Mouse (Mus musculus): ENCODE results near the gene Btbd1.
A peak's percentile ranks its signal among the peaks of the same experiment; 100 is the strongest.

Gene Btbd1

DNA sequence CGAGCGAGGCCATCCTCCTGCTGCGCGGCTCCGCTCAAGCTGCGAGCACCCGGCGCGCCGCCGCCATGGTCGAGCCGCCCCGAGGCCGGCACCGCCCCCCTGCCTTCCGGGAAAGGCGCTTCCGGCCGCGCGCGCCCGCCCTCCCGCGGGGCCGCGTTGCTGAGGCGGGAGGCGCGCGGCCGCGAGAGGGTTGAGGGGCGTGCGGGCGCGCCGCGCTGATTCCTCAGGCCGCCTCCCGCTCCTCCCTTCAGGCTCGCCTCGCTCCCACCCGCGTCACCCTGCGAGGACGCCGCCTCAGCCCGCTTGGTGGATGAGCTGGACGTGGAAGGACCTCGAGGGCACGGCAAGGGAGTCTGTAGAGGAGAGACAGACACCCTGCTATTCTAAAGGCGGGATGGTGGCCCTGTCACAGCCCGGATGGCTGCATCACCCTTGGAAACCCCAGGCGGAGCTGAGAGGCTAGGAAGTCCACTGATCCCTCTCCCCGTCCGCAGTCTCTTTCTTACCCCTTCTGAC, at the start of gene Btbd1:
Gene Btbd1 (minus strand): TSS at position 53 of the 516 bp plus-strand sequence.
- peak; percentile 45 for DNase-seq (ENCODE audit: low read depth, low spot score)

DNA sequence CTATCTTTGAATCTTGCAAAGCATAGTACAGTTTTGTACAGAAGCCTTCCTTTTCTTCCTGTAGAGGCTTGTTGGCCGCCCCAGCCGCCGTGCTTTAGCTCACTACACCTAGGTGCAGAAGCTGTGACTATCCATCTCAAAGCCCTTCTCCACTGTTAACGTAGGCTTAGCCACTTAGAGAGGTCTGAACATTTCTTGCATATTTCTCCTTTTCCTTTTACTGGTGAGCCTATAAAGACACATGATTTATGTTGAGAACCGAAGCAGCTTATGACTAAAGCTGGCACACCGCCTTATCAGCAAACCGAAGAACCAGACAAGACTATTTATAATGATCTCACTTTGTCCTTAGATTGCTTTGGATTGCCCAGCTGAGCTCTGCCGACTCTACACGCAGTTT, 46.1 kb upstream of the Btbd1 start:
- DNase-seq (ENCODE audit: low read depth, low spot score) = no peak

DNA sequence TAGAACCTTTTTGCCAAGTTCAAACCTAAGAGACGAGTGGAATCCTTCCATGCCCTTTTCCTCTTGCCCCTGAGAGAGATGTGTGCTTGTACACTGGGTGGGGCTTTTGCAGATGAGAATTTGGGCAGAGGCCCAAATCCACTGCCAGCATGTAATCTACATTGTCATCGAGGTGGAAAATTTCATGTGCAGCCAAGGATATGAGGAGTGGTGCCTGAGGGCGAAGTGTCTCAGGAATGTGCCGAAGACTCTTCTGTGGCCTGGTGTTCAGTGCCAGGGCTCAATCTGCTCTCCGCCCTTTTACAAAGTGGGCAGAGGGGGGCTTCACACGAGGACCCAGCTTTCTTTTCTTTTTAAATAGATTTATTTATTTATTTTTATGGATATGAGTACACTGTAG, 45.4 kb upstream of the Btbd1 start:
- DNase-seq (ENCODE audit: low read depth, low spot score) = no peak

DNA sequence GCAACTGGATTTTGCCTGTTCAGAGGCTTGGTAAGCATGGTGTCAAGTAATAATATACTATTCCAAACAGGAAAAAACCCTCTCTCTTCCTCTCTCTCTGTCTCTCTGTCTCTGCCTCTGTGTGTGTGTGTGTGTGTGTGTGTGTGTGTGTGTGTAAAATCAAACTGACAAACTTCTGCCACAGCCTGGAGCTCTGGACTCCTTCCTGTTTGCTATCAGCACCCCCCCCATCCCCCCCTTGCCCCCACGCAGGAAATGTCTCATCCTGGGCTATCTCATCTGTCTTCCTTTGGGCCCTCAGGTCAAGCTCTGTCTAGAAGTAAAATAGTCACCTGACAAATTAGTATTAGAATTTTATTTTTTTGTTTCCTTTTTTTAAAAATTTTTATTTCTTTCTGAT, 44.6 kb upstream of the Btbd1 start:
- DNase-seq (ENCODE audit: low read depth, low spot score) = no peak

DNA sequence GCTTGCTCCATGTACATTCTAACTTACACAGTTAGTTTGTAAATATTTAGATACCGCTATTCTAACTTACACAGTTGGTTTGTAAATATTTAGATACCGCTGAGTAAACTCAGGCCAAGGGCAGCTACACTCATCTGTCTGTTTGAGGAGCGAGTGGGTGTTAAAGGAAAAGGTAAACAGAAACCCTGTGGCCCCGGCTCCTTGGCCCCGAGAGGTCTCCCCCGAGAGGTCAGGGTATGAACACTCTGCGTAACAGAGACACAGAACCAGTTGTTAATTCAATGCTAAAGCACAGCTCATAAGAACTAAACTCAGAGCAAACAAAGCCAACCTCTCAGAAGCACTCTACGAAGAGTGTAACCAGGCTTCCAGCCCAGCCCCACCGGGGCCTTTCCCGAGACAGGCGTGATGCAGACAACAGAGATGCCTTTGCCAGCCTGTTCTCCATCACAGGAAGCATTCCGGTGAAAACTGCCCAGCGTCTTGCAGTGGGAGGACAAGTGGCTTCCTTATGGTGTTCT, 43.3 kb upstream of the Btbd1 start:
- no peak for DNase-seq (ENCODE audit: low read depth, low spot score)

DNA sequence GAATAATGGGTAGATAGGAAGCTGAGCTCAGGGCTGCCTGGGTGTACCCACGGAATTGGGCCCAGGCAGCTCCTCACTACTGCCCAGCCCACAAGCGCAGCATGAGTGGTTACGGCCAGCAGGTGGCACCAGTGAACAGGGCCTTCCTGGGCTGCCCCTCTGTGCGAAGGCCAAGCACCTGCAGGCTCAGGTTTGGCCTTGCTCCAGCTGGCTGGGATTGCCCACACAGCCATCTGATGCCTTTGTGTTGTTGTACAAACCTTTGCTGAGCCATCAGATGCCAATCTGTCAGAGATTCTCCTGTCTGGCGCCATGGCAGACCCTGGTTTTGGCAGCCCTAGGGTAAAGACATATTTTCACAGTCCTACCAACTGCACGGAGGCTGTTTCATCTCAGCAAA, 38.9 kb upstream of the Btbd1 start:
- peak; percentile 60 for DNase-seq (ENCODE audit: low read depth, low spot score)

DNA sequence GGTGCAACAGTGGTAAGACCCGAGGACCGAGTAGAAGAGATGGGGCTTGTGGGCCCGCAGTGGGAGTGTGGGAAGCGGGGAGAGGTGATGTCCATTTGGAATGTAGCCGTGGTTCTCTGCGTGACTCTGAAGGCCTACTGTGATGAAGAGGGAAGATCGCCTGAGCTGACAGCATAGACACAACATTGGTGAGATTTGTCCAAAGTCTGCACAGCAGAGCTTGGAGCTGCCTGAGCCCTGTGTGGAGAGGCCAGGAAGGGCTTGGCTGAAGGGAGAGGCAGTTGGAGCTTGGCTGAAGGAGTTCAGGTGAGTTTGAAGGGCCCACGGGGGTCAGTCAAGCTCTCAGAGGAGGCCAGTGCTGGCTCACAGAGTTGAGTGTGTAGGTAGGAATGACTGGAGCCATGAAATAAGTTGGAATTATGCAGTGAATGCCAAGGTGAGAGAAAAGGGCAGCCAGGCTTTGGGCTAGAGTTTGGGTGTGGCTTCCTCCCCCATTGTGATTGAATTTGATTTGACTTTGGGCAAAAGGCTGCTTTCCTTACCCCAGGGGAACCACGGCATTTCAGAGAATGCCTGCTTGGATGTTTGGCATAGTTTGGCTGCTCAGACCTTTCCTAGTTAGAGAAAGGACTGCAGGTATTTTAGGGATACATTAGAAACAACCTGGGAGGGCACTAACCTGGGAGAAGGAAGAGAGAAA, 38.1 kb upstream of the Btbd1 start:
- DNase-seq (ENCODE audit: low read depth, low spot score) = no peak

DNA sequence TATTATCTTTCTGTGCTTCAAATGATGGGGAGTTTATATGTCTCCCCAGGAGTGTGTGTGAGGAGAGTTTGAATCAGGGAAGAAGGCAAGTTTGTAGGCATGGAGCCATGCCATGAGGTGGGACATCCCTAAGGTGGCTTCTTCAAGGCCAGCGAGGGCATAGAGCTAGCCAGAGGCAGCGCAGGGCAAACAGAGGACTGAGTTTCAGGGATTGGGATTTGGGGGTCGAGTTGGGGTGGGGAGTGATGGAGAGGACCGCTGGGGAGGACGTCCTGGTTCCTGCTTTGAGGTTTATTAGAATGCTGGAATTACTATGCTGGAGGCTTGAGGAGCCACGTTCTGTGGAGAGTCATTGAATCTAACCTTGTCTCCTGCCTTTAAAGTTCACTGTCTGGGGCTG, 36.7 kb upstream of the Btbd1 start:
- DNase-seq (ENCODE audit: low read depth, low spot score) = no peak

DNA sequence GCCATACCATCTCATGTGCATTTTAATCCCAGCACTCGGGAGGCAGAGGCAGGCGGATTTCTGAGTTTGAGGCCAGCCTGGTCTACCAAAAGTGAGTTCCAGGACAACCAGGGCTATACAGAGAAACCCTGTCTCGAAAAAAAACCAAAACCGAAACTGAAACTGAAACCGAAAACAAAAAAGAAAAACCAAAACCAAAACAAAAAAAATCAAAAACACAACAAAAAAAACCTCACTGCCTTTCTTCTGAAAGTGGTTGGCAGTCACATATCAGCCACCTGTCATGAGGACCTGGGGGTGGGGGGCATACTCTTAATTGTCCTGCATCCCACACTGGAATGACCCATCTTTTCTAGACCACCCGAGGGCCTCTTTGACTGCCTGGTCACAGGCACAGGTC, 35.3 kb upstream of the Btbd1 start:
- DNase-seq (ENCODE audit: low read depth, low spot score) = no peak

DNA sequence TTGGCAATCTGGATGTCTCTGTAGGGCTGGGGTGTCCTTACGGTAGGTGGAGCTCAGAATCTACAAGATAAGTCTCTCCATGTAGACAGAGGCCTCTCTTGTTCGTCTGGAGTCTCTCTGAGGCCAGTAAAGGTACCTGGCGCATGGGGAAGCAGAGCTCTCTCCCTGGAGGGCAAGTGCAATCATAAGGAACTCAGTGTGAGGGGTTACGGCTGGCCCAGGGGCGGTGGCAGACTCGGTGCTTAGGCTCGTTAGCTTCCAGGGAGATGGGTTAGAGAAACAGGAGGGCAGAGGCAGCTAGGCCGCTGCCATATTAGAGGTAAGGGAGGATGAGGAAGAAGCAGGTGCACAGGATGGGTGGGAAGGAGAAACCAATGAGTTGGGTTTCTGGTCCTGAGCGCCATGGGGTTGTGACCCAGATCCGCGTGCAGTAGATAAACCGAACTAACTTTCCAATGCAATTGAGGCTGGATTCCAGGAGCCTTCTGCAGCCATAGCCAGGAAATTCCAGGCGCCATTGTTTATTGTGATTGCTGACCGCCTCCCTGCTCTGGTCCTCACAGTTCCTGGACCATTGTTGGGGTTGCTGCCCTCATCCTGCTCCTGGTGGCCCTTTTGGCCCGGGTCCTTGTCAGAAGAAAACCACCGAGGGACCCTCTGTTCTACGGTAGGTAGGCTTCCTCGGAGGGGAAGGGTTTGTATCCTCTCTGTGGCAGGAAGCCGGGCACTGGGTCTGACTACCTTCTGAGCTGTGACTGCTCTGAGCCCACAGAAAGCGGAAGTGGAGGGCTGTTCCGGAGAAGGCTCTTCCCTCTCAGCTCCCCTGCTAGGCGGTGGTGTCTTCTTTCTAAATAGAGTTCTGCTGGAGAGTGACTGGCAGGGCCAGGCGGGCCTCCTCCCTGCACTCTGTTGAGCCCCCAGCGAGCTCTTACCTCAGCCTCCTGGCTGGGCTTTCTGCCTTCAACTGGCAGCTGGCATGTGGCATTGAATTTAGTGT, 33.7 kb upstream of the Btbd1 start:
- DNase-seq (ENCODE audit: low read depth, low spot score) = no peak

DNA sequence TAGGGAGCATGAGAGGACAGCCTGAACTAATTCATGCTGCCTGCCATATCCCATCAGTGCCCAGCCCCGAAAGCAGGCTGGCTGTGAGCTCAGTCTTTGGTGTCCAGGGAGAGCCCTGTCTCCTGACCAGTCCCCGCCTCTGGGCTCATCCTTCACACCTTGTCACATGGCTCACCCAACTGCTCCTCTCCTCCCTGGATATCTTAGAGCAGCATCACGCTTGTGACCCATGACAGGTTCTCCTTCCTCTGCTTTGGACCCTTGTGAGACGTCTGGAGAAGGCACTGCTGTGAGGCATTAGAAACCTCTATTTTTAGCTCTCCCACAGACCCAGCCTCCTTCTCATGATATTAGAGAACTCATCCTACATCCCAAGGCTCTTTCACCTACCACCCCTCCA, 32.7 kb upstream of the Btbd1 start:
- DNase-seq (ENCODE audit: low read depth, low spot score) = no peak

DNA sequence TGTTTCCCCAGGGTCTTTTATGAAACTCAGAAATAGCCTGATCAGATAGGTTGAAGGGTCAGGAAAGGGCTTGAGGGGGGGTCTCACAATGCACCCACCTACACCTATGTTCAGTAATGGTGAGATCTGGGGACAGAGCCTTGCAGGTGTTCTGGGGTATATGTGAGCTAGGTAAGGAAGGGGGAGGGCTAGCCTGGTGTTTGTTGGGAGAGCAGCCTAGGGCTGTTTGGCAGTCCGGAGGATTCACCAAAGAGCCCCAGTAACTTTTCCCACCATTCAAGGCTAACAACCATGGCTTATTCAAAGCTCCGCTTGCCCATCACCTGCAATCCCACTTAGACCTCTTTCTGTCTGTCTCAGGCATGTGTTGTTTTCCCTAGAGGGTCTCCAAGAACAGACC, 32.2 kb upstream of the Btbd1 start:
- no peak for DNase-seq (ENCODE audit: low read depth, low spot score)

DNA sequence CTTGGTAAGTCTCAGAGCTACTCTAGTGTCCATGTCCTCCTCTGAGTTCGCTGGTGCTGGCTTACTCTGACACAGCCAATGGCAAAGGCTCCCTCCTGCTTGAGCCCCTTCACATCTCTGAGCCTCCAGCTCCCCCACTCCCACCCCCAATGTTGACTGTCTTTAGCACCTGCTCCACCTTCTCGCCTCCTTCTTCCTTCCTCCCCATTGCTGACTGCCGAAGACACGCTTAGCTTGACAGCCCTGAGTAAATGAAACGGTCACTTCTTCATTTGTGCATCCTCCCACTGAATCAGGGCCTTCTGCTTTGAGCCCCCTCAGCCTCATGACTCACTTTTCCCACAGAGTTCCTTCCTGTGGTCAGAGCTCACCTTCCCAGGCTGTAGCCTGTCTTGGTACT, 31.8 kb upstream of the Btbd1 start:
- DNase-seq (ENCODE audit: low read depth, low spot score) = no peak

DNA sequence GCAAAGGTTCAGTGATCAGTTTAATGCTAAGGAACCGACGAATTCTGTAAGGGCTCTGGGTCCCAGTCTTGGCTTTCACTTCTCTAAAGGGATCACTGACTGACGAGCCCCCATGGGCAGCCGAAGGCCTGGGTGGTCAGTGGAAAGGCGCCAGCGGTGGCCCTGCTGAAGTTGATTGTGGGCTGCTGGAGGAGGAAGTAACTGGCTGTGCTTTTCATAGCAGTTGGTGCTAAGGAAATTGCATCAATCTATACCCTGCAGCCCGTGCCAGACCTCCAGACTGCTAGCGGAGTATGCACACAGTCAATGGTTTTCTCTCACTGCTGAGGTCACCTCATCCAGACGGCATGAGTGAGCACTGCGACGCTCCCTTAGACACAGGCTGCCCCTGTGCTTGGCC, 30.8 kb upstream of the Btbd1 start:
- no peak for DNase-seq (ENCODE audit: low read depth, low spot score)

DNA sequence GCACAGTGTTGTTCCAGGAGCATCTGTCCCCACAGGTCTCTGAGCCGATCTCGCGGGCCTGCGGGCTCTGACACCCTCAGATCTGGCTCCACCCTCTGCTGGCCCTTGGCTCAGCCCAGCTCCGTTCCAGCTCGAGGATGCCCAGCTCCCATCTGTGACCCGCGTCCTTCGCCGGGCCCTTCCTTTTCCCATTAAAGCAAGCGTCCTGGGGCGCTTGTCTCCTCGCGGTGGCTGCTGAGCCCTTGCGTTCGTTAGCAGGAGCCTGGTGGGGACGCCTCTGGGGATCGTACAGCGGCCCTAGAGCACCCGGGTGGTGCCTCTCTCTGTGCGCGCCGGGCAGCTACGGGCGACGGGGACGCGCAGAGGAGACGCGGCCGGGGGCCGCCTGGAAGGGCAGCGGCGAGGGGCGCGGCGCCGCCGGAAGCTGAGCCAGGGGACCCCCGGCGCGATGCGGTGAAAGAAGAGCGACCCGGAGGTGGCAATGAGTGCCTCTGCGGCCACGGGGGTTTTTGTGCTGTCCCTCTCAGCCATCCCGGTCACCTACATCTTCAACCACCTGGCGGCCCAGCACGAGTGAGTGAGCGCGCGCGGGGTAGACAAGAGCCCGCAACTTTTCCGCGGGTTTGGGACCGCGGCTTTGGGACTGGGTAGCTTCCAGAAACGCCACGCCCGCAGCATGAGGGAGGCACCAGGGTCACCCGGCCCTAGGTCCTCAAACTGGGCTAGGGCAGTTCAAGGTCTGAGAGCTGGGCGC, 29.9 kb upstream of the Btbd1 start, which contains the start of gene Tm6sf1:
Gene Tm6sf1 (plus strand): TSS at position 34 of the 754 bp plus-strand sequence.
- no peak for DNase-seq (ENCODE audit: low read depth, low spot score)

DNA sequence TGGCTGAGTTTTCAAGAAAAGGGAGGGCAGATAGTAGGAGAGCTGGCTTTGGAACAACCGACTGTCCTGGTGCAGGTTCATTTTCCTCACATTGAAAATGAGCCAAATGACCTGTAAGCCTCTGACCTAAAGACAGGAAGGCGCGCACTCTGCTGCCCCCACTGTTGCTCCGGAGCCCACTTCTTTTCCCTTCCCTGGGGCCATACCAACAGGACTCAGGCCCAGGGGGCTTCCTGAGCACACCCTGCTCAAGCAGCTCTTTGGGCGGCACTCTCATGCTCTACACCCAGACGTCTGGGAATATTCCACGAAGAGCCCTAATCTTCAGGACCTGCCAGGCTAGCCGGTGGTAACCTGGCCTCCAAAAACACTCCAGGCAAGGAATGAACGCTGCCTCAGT, 29.0 kb upstream of the Btbd1 start:
- no peak for DNase-seq (ENCODE audit: low read depth, low spot score)

DNA sequence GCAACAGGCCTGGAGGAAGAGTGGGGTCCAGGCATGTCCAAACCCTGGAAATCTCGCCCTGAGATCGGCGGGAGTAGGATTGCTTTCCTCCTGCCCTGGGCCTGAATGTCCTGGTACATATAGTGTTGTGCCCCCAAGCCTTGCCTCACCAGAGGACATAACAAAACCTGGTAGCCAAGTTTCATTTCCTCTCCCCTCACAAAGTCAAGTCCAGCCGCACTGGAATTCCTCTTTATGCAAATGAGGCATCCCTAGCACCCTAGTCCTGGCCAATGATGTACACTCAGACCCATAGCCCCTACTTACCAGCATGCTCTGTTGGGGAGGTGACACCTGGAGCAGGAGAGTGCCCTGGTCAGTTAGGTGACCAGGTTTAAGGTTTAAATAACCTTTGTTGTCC, 27.0 kb upstream of the Btbd1 start:
- DNase-seq (ENCODE audit: low read depth, low spot score) = no peak

DNA sequence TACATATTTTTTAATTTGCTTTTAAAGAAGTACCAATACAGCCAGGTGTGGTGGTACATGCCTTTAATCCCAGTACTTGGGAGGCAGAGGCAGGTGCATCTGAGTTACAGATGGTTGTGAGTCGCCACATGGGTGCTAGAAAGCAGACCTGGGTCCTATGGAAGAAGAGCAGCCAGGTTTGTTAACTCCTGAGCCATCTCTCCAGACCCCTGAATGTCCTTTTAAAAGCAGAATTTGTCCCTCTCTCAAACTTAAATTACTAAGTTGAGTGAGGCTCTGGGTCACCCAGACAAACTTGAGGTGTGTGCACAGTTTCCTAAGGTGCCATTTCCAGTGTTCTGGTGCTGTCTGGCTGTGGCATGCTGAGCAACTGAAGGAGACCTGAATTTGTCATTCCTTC, 26.5 kb upstream of the Btbd1 start, which contains the start of gene Gm10160:
Gene Gm10160 (minus strand): TSS at position 101 of the 400 bp plus-strand sequence.
- DNase-seq (ENCODE audit: low read depth, low spot score) = no peak

DNA sequence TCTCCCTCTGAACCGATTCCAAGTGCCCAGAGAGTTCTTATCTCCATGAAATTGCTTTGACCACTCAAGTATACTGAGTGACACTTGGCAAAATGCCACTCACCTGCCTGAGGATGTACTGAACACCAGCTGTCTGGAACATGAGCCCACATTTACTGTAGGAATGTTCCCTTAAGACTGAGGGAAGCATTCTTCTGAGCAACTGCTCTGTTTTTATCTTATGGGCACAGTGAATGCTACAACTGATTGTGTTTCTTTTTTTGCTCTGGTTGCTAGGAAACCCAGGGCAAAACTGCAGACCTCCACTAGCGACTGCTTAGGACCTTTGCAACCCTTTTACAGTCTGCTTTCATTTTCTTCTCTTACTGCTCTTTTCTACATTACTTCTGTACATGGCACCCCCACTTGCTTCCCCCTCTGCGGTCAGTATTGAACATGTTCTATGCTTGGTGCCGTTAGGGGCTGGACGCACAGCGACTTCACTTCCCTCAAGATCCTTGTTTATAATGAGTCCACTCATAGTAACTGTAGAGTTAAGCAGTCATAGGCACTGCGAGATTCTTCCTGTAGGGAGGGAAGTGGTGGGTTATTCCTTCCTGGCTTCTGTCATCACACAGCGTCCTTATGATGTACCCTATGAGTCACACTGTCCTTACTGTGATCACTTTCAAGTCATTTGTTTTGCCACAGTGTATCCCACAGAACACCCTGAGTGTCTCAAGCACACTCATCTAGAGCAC, 25.5 kb upstream of the Btbd1 start:
- no peak for DNase-seq (ENCODE audit: low read depth, low spot score)

DNA sequence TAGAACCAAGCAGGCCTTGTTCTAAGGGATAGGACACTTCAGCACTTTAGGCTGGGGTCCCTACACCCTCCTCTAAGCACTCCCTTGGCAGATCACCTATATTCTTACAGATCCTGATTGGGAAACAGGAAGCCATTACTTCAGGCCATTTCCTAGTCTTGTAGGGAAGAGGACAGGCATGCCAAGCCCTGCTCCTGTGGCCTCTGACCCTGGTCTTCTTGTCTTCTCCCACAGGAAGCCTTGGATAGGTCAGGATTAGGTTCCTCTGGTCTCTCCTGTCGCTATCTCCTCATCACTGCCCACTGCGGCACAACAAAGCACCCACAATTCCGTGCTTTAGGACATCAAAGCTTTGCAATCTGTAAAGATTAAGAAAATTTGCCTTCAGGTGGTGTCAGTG, 22.5 kb upstream of the Btbd1 start:
- DNase-seq (ENCODE audit: low read depth, low spot score) = no peak

DNA sequence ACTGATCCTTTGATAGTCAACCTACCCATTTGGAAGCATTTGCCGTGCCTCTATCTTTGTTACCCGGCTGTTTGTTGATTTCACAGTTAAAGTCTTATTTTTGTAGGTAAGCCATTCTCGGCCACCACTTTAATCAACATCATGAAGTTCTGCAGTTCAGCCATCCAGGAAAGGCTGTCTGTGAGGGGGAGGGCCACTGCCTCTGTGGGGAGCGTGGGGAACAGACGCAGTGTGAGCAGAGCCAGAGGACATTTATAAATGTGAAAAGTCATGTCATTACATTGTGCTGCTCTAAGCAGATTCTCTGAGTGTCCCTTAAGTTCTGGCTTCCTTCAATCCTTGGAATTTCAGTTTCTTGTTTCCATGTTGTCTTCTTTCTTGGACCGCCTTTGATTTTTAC, 20.9 kb upstream of the Btbd1 start:
- DNase-seq (ENCODE audit: low read depth, low spot score) = no peak
